Mouse (Mus musculus): ENCODE measurements around the gene Olfr1532-ps1.
"Not testable (repeated sequence)": the region's sequence is repeated elsewhere in the genome, so short reads cannot be mapped to it uniquely, and the experiment has no call there.

Olfr1532-ps1 gene

DNA sequence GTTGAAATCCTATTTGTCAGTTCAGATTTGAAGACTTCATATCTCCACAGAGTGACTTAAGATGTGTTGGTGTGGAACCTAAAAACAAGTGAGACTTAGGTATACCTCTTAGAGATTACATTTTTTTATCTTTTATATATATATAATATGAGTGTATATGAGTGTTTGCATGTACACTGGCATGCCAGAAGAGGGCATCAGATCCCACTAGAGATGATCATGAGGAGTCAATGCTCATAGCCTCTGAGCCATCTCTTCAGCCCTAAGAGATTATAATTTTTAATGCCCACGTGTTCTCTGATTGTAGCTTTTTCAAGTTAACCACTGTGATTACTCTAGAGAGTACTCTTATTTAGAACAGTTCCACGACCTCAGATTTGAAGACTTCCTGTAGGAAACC lies at the start of gene Olfr1532-ps1:
Gene Olfr1532-ps1, plus strand, starts transcription at position 326 of the 400 bp plus-strand sequence.
- in situ Hi-C loops (cut with MboI), result no loop called here

DNA sequence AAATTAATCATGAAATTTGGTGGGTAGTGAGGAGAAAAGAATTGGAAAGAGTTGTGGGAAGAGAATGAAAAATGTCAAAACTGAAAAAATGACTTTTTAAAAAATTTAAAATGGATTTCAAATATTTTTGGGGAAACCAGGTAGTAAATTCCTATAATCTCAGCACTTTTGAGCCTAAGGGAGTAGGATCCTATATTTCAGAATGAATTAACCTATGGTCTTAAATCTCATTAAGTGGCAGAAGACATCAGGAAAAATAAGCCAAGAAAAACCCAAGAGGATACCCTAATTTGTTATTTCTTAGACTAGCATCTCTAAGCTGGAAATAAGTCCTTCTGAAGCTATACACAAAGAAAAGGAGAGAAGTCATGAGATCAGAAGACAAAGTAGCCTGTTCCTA lies 44.9 kb upstream of the Olfr1532-ps1 start, which contains the start of gene Olfr704:
Gene Olfr704, plus strand, starts transcription at position 301 of the 400 bp plus-strand sequence.
- in situ Hi-C loops (cut with MboI), result no loop called here

DNA sequence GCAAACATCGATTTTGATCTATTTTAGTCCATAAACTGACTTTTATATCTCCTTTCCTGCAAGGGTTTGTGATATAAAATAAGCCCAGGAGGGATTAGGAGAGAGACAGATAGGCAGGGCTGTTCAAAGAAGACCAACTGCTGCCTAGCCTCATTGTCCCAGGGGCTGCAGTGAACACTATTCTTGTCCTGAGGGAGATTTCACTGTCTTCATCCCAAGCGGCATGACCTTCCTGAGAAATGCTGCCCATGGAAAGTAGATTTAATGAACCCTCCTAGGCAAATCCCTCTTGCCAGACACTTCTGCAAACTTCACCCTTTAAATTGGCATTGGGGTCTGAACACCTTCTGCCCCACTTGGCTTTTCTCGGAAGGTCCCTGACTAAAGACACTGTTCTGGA lies 31.0 kb upstream of the Olfr1532-ps1 start, which contains the start of gene Olfr705:
Gene Olfr705, minus strand, starts transcription at position 101 of the 400 bp plus-strand sequence.
- in situ Hi-C loops (cut with MboI), result no loop called here

DNA sequence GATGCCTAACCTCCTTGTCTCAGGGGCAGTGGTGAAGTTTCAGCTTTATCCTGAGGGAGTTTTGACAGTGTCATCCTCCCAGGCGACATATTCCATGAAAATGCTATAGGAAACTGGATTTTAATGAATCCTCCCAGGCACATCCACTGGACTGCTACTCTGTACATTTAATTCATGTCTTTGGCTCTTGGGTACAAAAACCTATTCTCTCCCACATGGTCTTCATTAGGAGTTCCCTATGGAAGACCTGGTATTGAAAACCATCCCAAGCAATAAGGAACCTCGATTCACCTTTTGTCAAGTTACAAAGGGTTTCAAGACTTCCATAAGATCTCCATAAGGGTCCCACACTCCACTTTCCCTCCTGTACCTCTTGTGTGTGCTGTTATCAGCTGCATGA lies 19.7 kb upstream of the Olfr1532-ps1 start, which contains the start of gene Olfr706:
Gene Olfr706, minus strand, starts transcription at position 101 of the 400 bp plus-strand sequence.
- in situ Hi-C loops (cut with MboI), result no loop called here

DNA sequence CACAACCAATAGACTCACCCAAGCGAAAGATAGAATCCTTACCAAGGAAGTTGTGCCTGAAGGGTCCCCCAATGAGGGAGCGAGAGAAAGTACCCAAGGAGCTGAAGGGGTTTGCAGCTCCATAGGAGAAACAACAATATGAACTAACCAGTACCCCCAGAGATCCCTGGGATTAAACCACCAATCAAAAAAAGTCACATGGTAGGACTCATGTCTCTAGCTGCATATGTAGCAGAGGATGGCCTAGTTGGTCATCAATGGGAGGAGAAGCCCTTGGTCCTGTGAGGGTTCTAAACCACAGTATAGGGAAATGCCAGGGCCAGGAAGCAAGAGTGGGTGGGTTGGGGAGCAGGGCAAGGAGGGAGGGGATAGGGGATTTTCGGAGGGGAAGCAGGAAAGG lies 6.7 kb upstream of the Olfr1532-ps1 start, which contains the start of gene Olfr707:
Gene Olfr707, minus strand, starts transcription at position 101 of the 400 bp plus-strand sequence.
- in situ Hi-C loops (cut with MboI), result not testable (repeated sequence)

DNA sequence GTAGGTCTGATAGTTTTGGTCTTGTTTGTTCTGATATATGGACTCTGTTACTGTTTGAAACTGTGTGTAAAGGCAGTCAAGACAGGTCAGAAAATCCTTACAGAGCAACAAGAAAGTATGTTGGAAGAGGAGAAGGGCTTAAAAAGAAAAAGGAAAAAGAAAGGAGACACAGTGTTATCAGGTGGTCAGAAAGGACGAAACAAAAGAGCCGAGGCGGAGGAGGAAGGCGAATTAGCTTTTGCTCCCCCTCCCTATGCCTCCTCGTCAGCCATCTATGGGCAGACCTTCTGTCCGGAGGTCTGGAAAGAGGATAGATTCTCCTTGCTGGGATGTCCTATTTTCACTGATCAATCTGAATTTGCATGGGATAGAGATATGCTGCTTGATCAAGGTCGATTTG lies 13.2 kb downstream of the Olfr1532-ps1 start:
- in situ Hi-C loops (cut with MboI), result not testable (repeated sequence)

DNA sequence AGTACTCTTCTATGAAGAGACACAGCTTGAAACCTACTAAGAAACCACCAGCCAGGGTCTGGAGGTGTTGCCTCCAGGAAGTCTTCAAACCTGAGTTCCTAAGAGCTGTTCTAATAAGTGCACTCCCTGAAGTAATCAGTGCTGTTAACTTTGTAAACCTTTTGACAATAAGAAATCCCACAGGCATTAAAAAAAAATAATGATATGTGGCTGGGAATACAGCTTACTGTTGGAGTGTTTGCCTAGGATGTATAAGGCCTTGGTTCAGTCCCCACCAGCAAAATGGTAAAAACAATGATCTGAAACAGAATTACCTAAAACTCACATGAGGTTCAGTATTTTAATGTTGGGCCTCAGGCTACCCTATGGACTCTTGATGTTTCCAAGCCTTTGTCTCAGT lies 24.3 kb downstream of the Olfr1532-ps1 start, which contains the start of gene Olfr709-ps1:
Gene Olfr709-ps1, minus strand, starts transcription at position 101 of the 400 bp plus-strand sequence.
- in situ Hi-C loops (cut with MboI), result no loop called here

DNA sequence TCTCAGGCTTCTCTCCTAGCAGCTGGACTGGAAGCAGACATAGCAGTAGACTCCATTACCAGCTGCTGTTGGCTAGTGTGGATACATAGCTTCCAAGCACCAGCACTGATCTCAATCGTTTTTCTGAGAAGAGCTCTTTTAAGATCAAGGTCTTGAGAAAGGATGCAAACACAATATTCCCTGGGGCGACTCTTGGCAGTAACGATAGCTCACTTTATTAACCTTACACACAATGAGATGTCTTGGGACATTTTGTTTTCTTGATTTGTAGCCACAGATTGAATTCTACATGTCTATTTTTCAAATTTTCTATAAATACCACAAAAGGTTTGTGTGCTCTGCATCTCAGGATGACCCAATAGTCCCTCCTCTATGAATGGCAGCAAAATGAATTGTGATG lies 40.4 kb downstream of the Olfr1532-ps1 start, which contains the start of gene Olfr710:
Gene Olfr710, minus strand, starts transcription at position 101 of the 400 bp plus-strand sequence.
- in situ Hi-C loops (cut with MboI), result no loop called here

DNA sequence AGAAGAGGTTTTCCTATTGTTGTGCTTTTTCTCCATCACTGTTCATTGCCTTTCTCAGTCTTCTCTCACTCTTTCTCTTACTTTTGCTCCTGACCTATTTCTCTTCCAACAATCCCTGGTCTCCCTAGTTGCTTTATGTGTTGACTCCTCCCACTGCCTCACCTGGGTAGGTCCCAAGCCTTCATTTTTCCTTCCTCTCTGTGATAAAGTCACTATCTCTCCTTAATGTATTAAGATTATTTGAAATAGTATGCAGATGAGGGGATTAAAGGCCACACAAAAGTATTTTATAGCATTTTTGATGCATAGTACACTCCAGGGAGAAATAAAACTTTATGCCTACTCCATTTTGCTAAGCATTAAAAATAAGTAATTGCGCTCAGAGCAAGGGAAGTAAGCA lies 56.0 kb downstream of the Olfr1532-ps1 start, which contains the start of gene Olfr6:
Gene Olfr6, minus strand, starts transcription at position 101 of the 400 bp plus-strand sequence.
- in situ Hi-C loops (cut with MboI), result no loop called here
